Mouse (Mus musculus): ENCODE measurements around the gene Rundc1.
"Not testable (repeated sequence)": the region's sequence is repeated elsewhere in the genome, so short reads cannot be mapped to it uniquely, and the experiment has no call there.

Rundc1 gene

DNA sequence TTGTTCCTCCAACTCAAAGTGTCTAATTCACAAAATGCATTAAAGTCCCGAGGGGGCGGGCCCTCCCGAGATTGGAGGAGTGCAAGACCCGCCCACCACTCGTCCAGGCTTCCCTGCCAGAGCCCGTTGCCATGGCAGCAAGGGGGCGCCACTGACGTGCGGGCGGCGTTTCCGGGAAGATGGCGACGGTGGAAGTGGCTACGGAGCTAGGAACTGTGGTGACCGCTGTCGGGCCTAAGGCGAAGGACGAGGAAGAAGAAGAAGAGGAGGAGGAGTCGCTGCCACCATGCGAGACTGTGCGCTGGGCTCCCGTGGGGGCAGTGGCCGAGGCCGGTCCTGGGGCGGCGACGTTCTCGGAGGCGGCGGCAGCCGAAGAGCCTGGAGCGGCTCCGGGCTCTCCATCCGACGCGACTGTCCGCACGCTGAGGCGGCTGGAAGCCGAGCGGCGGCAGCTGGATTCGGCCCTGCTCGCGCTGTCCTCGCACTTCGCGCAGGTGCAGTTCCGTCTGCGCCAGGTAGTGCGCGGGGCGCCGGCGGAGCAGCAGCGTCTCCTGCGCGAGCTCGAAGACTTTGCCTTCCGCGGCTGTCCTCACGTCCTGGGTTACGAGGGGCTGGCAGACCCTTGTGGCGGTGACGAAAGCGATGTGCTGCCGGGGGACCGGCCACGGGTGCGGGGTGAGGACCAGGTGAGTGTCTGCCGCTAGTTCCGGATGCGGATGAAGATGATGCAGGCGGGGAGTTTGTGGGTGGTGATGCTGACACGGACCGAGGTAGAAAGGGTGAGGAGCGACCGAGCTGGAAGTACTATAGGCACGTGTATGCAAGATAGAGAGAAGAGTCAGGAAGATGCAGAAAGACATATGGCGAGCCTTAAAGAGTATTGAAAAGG lies at the start of gene Rundc1, which contains the start of gene Ptges3l:
Gene Rundc1, plus strand, starts transcription at position 161 of the 889 bp plus-strand sequence.
Gene Ptges3l, minus strand, starts transcription at position 409 of the 889 bp plus-strand sequence.
- in situ Hi-C loops (cut with MboI; ENCODE audit: low sequenced_read_pairs): no loop called here

DNA sequence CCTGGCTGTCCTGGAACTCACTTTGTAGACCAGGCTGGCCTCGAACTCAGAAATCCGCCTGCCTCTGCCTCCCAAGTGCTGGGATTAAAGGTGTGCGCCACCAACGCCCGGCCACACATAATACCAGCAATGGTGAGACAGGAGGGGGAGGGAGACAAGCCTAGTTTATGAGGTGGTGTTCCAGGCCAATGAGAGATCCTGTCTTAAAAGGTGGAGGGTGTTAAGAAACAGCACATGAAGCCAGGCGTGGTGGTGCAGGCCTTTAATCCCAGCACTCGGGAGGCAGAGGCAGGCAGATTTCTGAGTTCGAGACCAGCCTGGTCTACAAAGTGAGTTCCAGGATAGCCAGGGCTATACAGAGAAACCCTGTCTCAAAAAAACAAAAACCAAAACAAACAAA lies 46.7 kb upstream of the Rundc1 start:
- in situ Hi-C loops (cut with MboI; ENCODE audit: low sequenced_read_pairs): not testable (repeated sequence)

DNA sequence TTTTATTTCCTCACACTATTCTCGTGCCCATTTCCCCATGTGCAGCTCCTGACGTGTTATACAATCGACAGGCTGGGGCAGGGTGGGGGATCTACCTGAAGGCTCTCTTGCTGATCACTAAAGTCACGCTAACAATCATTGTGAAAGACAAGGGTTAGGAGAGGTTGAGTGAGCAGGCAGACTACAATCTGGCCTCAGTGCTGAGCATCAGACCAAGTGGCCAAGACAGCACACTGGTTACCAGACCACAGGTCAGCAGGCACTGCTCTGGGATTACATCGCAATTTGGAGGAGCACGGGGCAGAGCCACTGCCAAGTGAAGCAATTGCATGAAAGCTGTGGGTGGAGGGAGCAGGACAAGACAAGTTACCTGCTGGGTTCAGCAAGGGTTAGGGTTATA lies 46.0 kb upstream of the Rundc1 start:
- in situ Hi-C loops (cut with MboI; ENCODE audit: low sequenced_read_pairs): no loop called here

DNA sequence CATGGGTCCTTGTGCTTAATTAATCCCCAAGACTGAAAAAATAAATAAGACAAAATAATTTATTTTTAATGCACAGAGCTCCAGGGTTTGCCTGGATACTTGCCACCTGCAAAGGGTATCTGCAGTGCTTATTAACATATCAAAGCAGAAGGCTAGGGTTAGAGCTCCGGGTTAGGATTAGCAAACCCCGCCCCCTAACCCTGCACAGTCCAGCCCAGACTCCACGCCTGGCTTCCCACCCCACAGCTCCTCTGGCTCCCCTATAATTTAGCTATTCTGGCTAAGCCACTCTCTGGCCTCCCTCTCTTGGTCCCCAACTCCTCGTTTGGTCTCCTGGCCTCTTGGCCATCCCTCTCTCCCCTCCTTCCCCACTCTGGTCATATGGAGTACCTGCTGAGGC lies 43.1 kb upstream of the Rundc1 start:
- in situ Hi-C loops (cut with MboI; ENCODE audit: low sequenced_read_pairs): no loop called here

- in situ Hi-C loops (cut with MboI; ENCODE audit: low sequenced_read_pairs): loop anchor here (10.0 kb wide), 1 partner anchor 180 kb away; no protein-coding TSS in a partner anchor
These were observed 29.8 kb upstream of the Rundc1 start for GRCm38 (mm10) chr11:101395110-101395509.

DNA sequence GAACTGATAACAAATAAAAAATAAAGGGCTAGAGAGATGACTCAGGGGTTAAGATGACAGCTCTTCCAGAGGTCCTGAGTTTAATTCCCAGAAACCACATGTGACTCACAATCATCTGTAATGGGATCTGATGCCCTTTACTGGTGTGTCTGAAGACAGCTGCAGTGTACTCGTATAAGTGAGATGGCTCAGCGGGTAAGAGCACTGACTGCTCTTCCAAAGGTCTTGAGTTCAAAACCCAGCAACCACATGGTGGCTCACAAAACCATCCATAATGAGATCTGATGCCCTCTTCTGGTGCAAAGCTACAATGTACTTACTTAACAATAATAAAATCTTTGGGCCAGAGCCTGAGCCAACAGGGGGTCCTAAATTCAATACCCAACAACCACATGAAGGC lies 9.6 kb upstream of the Rundc1 start:
- in situ Hi-C loops (cut with MboI; ENCODE audit: low sequenced_read_pairs): no loop called here

DNA sequence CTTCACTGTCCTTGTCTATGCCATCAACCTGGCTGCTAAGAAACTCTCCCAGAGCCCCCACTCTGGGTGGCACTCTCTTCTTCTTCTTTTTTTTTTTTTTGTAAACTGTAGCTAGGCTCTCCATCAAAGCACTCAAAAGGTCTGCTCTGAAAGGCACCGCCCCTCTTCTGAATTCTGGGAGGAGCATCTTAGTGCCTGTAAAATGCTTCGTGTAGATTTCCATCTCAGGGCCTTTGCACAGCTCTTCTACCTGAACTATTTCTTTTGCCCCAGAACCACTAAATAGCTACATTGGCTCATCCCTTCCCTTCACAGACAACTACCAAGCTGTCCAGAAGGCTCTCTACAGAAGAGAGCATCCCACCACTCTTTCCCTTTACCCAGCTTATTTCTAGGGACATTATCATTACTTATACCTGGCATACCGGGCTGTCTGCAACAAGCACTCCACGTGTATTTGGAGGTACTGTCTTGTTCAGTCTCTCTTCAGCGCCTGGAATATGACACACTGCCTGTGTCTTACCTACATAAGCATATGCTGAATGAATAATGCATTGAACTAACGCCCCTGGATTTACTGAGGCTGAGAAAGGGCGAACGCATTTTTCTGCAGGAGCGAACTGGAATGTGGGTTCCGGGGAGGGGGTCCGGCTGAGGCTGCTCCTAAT lies 8.3 kb upstream of the Rundc1 start:
- in situ Hi-C loops (cut with MboI; ENCODE audit: low sequenced_read_pairs): no loop called here

GRCm38 (mm10) chr11:101417101-101417855 lies 7.6 kb upstream of the Rundc1 start, which contains the start of gene Aarsd1:
Aarsd1 (minus strand) TSS chr11:101417615.
- in situ Hi-C loops (cut with MboI; ENCODE audit: low sequenced_read_pairs): no loop called here

- in situ Hi-C loops (cut with MboI; ENCODE audit: low sequenced_read_pairs): no loop called here
These were observed 5.9 kb upstream of the Rundc1 start for GRCm38 (mm10) chr11:101418991-101419390.

DNA sequence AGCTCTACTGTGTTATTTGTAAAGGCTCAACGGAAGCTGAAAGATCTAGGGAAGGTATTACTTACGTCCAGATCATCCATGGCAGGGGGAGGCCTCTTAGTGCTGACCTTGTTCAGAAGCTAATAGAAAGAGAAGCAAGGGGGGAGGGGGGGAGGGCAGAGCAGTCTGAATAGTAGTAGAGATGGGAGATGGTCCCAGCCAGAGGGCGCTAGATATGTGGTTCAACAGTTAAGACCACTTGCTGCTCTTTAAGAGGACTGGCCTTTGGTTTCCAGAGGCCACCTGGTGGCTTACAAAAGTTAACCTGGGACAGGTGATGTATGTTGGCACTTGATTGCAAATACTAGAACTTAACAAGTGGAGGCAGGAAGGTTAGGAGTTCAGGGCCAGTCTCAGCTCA lies 5.3 kb upstream of the Rundc1 start:
- in situ Hi-C loops (cut with MboI; ENCODE audit: low sequenced_read_pairs): no loop called here

DNA sequence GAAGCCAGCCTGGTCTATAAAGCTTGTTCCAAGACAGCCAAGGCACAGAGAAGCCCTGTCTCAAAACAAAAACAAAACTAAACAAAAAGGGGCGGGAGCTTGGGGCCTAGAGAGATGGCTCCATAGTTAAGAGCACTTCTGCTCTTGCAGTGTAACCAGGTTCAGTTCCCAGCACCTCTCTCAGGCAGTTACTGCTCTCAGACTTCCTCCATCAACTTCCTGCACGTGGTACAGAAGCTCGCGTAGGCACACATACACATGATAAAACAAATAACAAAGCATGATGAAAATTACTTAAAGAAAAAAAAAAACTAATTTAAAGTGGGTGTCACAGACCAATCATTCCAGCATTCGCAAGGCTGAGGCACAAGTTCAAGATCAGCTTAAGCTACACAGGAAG lies 4.7 kb upstream of the Rundc1 start:
- in situ Hi-C loops (cut with MboI; ENCODE audit: low sequenced_read_pairs): no loop called here

DNA sequence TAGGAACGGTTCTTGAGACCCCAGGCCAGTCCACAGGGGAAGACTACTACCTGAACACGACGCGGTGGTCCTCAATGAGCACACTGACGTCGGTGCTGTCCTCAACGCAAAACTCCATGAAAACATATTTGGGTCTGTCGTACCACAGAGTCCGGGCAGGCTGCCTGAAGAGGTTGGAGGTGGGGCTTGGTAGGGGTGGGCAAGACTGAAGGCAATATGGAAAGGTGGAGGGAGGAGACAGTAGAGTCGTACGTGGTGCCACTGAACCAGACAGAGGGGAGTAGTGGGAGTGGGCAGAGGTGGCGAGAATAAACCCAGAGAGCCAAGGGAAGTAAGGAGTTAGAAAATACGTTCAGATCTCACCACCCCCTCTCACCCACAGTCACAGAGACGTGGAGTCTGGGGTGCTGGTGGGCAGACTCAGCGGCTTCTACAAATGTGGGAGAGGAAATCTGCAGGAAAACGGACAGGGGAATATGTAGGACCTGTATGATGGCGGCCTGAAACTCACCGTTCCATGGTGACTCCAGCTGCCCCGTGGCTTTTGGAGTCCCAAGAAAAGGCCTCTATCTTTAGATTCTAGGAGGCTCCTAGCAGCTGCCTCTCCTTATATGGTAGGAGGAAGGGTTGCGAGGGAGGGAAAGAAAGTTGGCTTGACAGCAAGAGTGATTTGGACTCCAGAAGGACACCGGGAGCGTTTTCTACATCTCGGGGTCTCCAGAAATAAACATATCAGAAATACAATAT lies 607 bp upstream of the Rundc1 start, which contains the start of gene Gm27029:
Gene Gm27029, minus strand, starts transcription at position 692 of the 747 bp plus-strand sequence.
- in situ Hi-C loops (cut with MboI; ENCODE audit: low sequenced_read_pairs): no loop called here

DNA sequence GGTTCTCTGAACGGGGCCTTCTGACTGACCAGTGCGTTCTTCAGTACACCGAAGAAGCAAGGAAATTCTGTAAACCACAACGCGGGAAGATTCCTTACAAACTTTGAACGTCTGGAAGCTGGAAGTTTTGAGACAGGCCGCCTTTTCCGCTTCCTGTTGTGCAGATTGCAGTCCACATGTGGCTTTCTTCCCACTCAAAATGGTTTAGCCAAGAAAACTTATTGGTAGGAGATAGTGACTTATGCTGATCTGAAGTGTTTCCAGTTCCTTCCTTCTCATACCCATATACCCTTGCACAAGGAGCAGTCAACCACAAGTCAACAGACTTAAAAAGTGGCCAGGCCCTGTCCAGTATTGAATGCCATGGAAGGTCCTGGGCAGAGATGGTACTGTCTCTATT lies 1.3 kb downstream of the Rundc1 start:
- in situ Hi-C loops (cut with MboI; ENCODE audit: low sequenced_read_pairs): no loop called here

DNA sequence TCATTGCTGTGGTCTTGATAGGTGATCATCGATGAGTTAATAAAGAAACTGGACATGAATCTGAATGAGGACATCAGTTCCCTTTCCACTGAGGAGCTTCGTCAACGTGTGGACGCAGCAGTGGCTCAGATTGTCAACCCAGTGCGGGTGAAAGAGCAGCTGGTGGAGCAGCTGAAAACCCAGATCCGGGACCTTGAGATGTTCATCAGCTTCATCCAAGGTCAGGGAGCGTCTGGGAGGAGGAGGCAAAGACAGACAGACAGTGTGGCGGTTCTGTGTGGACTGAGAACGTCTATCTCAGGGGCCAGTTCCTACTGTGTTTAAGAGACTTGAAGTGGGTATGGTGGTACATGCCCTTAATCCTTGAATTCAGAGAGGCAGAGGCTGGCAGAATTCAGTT lies 6.4 kb downstream of the Rundc1 start:
- in situ Hi-C loops (cut with MboI; ENCODE audit: low sequenced_read_pairs): no loop called here

DNA sequence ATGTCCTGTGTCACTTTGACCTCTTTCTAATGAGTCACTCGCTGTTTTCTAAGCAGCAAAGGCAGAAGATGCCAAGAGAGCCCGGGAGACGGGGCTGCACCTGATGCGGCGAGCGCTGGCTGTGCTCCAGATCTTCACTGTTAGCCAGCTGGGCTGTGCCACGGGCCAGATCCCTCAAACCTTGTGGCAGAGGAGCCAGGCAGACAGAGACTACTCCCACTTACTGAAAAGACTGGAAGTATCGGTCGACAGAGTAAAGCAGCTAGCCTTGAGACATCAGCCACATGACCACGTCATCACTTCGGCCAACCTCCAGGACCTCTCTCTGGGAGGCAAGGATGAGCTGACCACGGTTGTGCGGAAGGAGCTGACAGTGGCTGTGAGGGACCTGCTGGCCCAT lies 8.5 kb downstream of the Rundc1 start:
- in situ Hi-C loops (cut with MboI; ENCODE audit: low sequenced_read_pairs): no loop called here

DNA sequence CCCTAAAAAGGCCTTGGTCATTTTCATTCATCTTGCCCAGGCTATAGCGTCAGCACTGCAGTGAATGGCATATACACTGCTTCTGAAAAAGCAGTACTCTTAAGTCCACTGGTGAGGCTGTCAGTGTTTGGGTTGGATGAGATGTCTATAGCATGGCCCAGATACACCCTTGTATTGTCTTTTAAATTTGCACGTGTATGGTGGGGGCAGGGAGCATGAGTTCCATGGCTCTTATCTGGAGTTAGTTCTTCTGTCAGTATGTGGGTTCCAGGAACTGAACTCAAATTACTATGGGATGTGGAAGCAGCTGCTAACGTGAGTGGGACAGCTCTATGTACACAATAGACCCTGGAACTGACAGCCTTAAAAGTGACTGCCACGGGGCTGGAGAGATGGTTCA lies 10.9 kb downstream of the Rundc1 start:
- in situ Hi-C loops (cut with MboI; ENCODE audit: low sequenced_read_pairs): no loop called here

- in situ Hi-C loops (cut with MboI; ENCODE audit: low sequenced_read_pairs): no loop called here
These were observed 12.0 kb downstream of the Rundc1 start for GRCm38 (mm10) chr11:101436916-101437315.

GRCm38 (mm10) chr11:101438006-101438405 lies 13.1 kb downstream of the Rundc1 start:
- in situ Hi-C loops (cut with MboI; ENCODE audit: low sequenced_read_pairs): not testable (repeated sequence)

DNA sequence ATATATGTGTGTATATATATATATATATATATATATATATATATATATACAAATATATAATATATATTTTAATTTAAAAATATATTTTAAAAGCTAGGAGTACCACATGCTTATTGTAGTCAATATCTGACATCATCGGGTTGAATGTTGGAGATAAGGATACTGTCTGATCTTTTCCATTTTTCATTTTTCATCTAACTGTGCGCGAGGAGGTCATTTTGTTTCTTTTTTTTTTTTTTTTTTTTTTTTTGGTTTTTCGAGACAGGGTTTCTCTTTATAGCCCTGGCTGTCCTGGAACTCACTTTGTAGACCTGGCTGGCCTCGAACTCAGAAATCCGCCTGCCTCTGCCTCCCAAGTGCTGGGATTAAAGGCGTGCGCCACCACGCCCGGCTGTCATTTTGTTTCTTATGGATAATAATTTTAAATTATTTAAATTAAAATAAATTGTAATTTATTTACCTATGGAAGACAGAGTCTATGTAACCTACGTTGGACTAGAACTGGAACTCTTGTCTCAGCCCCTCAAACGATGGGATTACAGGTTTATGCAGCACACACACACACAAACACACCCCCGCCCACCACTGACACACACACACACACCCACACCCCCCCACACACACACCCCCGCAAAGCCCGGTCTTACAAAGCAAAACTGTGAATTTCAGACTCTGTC lies 16.7 kb downstream of the Rundc1 start:
- in situ Hi-C loops (cut with MboI; ENCODE audit: low sequenced_read_pairs): not testable (repeated sequence)

DNA sequence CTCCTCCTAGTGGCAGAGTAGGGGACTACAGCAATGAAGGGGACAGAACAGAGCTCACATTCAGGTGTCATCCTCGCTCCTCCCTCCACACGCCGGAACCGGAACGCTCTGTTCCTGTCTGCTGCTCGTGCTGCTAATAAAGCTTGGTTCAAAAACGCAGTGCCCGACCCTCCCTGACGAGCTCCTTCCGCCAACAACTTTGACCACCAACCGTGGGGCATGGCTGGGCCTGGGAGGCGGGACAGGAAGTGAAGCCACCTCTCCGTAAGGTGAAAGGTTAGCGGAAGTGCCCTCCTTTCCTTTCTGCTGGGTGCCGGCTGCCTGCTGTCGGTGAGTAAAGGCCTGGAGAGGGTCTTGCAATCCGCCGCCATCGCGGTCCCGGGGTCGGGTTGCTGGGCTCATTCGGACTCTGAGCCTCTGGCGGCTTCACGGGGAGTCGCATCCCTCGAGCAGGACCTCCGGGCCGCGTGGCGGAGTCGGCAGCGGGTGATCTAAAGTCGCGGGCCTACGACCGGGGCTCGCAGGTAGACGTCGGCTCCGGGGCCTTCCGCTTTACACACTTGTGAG lies 17.3 kb downstream of the Rundc1 start, which contains the start of gene Rpl27:
Gene Rpl27, plus strand, starts transcription at position 172 of the 567 bp plus-strand sequence.
- in situ Hi-C loops (cut with MboI; ENCODE audit: low sequenced_read_pairs): no loop called here

Data from CH12F3 (cell line).